Mouse (Mus musculus) testis, adult 2 months (tissue): ENCODE measurements around the gene Megf9. TPM values are rescaled to one million over a fixed set of nuclear protein-coding genes. Genes with fewer than 3 reads are reported as not detected.
A peak's percentile ranks its signal among the peaks of the same experiment; 100 is the strongest.

Source experiments
- H3K27ac ChIP-seq: fragments of 200-500 bp; 2 replicates; pipeline ENCODE4 v1.5.1; 2012; ENCODE audit warnings: low read depth, low read length; ENCODE audit not compliant: control insufficient read depth, insufficient read depth
- H3K27me3 ChIP-seq: fragments of 200-500 bp; 2 replicates; pipeline ENCODE4 v1.6.1; 2012; ENCODE audit warnings: mild to moderate bottlenecking, low read length, moderate library complexity; ENCODE audit not compliant: control insufficient read depth, insufficient read depth
- H3K36me3 ChIP-seq: fragments of 200-500 bp; 2 replicates; pipeline ENCODE4 v1.6.1; 2012; ENCODE audit warnings: mild to moderate bottlenecking, low read length; ENCODE audit not compliant: control insufficient read depth, insufficient read depth
- H3K4me1 ChIP-seq: fragments of 200-500 bp; 2 replicates; pipeline ENCODE4 v1.6.1; 2012; ENCODE audit warnings: low read length; ENCODE audit not compliant: control insufficient read depth, insufficient read depth
- H3K4me3 ChIP-seq: fragments of 200-500 bp; 2 replicates; pipeline ENCODE4 v1.5.1; 2012; ENCODE audit warnings: low read depth, mild to moderate bottlenecking, low read length, moderate library complexity, mixed read lengths; ENCODE audit not compliant: control insufficient read depth
- CTCF ChIP-seq: fragments of 200-500 bp; IDR thresholded peaks from 2 replicates; pipeline ENCODE4 v1.5.1; 2012; ENCODE audit warnings: low read depth, mild to moderate bottlenecking, inconsistent platforms, low read length, moderate library complexity; ENCODE audit not compliant: control insufficient read depth, insufficient read depth, insufficient replicate concordance
- POLR2A ChIP-seq: fragments of 200-500 bp; IDR thresholded peaks from 2 replicates; pipeline ENCODE4 v1.6.1; 2012; ENCODE audit warnings: low read depth, mild to moderate bottlenecking, inconsistent platforms, low read length, moderate library complexity; ENCODE audit not compliant: control insufficient read depth
- polyA plus RNA-seq: library from polyadenylated mRNA; depleted of rRNA; stranded (reverse); fragments of >200 nt; gene quantifications from 2 replicates; pipeline ENCODE4 v1.2.3, GENCODE M21; 2012; rRNA removed

Megf9 gene
- 4.8 and 7.8 TPM in 2 replicates for polyA plus RNA-seq

- H3K27ac ChIP-seq, result peak within 1 kb of the TSS; percentile 70
- no peaks in the 10 kb centered on the region for H3K36me3 ChIP-seq
- peaks cover 12% of the 10 kb centered on the region for H3K4me1 ChIP-seq
- H3K4me3 ChIP-seq, result peak within 1 kb of the TSS; percentile 82
- no peaks in the 10 kb centered on the region for H3K27me3 ChIP-seq
- TF ChIP-seq POLR2A (peak; percentile 83), CTCF (no peak)
Observed at GRCm38 (mm10) chr4:70534891-70535269, at the start of gene Megf9. TSS of gene Megf9 (minus strand) at chr4:70534995.

- no peaks in the 10 kb centered on the region for H3K27me3 ChIP-seq
- TF ChIP-seq POLR2A (no peak), CTCF (peak; percentile 29; the same call in 1 of the 2 replicates)
- no peaks in the 10 kb centered on the region for H3K4me1 ChIP-seq
- no peak overlapping the region for H3K27ac ChIP-seq
- no peak overlapping the region for H3K4me3 ChIP-seq
- no peaks in the 10 kb centered on the region for H3K36me3 ChIP-seq
Observed at GRCm38 (mm10) chr4:70579654-70580053, 44.9 kb upstream of the Megf9 start.

GRCm38 (mm10) chr4:70578301-70578700, 43.5 kb upstream of the Megf9 start:
- Histone ChIP-seq H3K27me3 (no peaks in the 10 kb centered on the region), H3K36me3 (no peaks in the 10 kb centered on the region), H3K4me3 (no peak overlapping the region), H3K27ac (no peak overlapping the region), H3K4me1 (no peaks in the 10 kb centered on the region)
- TF ChIP-seq CTCF (no peak), POLR2A (no peak)

DNA sequence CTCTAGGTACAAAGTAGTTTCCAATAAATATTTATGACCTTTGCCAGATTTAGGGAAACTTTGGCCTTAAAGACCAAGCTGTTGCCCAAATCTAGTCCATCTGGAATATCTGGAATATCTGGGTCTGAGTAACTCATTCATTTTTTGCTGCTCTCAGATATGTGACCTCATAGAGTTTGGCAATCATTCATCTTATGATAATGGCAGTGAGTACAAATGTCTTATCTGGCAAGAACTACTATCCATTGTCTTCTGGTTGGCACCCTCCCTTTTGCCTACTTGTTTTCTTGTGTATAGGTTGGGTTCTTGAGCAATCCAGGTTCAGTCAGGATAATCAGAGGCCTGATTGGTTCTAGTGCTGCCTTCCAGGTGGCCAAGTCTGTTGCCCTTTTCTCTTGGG, 41.3 kb upstream of the Megf9 start:
- H3K27me3 ChIP-seq, result no peaks in the 10 kb centered on the region
- H3K27ac ChIP-seq, result no peak overlapping the region
- no peaks in the 10 kb centered on the region for H3K4me1 ChIP-seq
- no peak for TF ChIP-seq POLR2A
- TF ChIP-seq CTCF, result no peak
- no peak overlapping the region for H3K4me3 ChIP-seq
- H3K36me3 ChIP-seq, result no peaks in the 10 kb centered on the region

DNA sequence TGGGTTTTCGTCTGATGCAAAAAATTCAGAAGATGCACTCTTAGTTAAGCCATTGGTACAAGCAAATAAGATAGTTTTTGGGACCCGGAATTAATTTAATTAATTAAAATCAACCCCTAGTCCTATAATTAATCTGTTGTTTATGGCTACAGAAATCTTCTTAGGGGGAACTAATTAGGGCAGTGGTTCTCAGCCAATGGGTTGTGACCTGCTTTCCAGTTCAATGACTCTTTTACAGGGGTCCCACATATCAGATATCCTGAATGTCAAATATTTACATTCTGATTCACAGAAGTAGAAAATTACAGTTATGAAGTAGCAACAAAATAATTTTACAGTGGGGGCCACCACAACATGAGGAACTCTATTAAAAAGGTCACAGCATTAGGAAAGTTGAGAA, 39.1 kb upstream of the Megf9 start:
- no peak overlapping the region for H3K27ac ChIP-seq
- H3K4me1 ChIP-seq, result no peaks in the 10 kb centered on the region
- no peaks in the 10 kb centered on the region for H3K36me3 ChIP-seq
- no peaks in the 10 kb centered on the region for H3K27me3 ChIP-seq
- TF ChIP-seq CTCF (no peak), POLR2A (no peak)
- no peak overlapping the region for H3K4me3 ChIP-seq

DNA sequence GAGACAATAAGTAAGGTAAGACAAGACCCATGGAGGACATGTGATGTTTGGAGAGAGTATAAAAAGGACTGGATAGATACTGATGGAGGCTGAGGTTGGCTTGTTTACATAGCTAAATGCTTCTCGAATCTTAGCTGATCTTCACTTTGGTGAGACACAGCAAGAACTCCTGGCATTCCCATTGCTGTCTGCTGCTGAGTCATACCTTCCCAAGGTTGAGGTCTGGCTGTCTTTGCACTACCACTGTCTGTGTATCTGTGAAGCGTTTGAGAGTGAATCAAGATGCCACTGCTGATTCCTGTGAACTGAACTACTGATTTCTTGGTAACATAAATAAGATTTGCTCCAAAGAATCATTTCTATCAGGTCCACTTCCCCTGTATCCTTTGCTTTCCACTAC, 19.1 kb upstream of the Megf9 start:
- no peak for TF ChIP-seq CTCF
- TF ChIP-seq POLR2A, result no peak
- no peak overlapping the region for H3K27ac ChIP-seq
- H3K36me3 ChIP-seq, result no peaks in the 10 kb centered on the region
- no peaks in the 10 kb centered on the region for H3K27me3 ChIP-seq
- H3K4me1 ChIP-seq, result no peaks in the 10 kb centered on the region
- H3K4me3 ChIP-seq, result no peak overlapping the region

- H3K27me3 ChIP-seq, result no peaks in the 10 kb centered on the region
- H3K4me1 ChIP-seq, result no peaks in the 10 kb centered on the region
- no peak for TF ChIP-seq CTCF
- no peak for TF ChIP-seq POLR2A
- H3K27ac ChIP-seq, result no peak overlapping the region
- no peak overlapping the region for H3K4me3 ChIP-seq
- no peaks in the 10 kb centered on the region for H3K36me3 ChIP-seq
Observed at GRCm38 (mm10) chr4:70553230-70553797, 18.5 kb upstream of the Megf9 start.

GRCm38 (mm10) chr4:70552120-70552519, 17.3 kb upstream of the Megf9 start:
- no peak overlapping the region for H3K27ac ChIP-seq

More at GRCm38 (mm10) chr4:70552120-70552519, 17.3 kb upstream of the Megf9 start:
- H3K4me3 ChIP-seq, result no peak overlapping the region
- H3K4me1 ChIP-seq, result no peaks in the 10 kb centered on the region
- no peaks in the 10 kb centered on the region for H3K27me3 ChIP-seq
- H3K36me3 ChIP-seq, result no peaks in the 10 kb centered on the region
- TF ChIP-seq POLR2A, result no peak
- no peak for TF ChIP-seq CTCF
